Mouse (Mus musculus) midbrain, postnatal 0 days (tissue): ENCODE measurements around the gene Pcdh9. TPM values are rescaled to one million over a fixed set of nuclear protein-coding genes. Genes with fewer than 3 reads are reported as not detected.

Experiments used
- ATAC-seq: fragments of 200-750 bp; cut with Nextera tagmentation; 2 replicates; pipeline ENCODE4 v1.8.0; 2017; ENCODE audit warnings: moderate number of reproducible peaks, mild to moderate bottlenecking, moderate TSS enrichment, moderate library complexity; ENCODE audit not compliant: low FRiP score
- DNase-seq: peaks from one replicate; pipeline ENCODE4 v3.0.0-alpha.2; 2015; ENCODE audit warnings: low spot score
- H3K27ac ChIP-seq: fragments of 300-500 bp; sonication (generic); 2 replicates; pipeline ENCODE4 v1.5.1; 2014; ENCODE audit warnings: low read depth, mild to moderate bottlenecking, low read length, mixed read lengths
- H3K27me3 ChIP-seq: fragments of 300-500 bp; sonication (generic); 2 replicates; pipeline ENCODE4 v1.6.1; 2014; ENCODE audit warnings: low read length, control low read depth, mixed read lengths; ENCODE audit not compliant: insufficient read depth
- H3K36me3 ChIP-seq: fragments of 300-500 bp; sonication (generic); 2 replicates; pipeline ENCODE4 v1.6.1; 2014; ENCODE audit warnings: low read length, control low read depth, mixed read lengths; ENCODE audit not compliant: insufficient read depth
- H3K4me1 ChIP-seq: fragments of 300-500 bp; sonication (generic); 2 replicates; pipeline ENCODE4 v1.6.1; 2014; ENCODE audit warnings: mild to moderate bottlenecking, control low read depth, antibody characterized with exemption, low read length, mixed read lengths; ENCODE audit not compliant: insufficient read depth
- H3K4me2 ChIP-seq: fragments of 300-500 bp; sonication (generic); 2 replicates; pipeline ENCODE4 v1.6.1; 2014; ENCODE audit warnings: low read depth, mild to moderate bottlenecking, low read length, mixed read lengths; ENCODE audit not compliant: poor library complexity, severe bottlenecking
- H3K4me3 ChIP-seq: fragments of 300-500 bp; sonication (generic); 2 replicates; pipeline ENCODE4 v1.5.1; 2014; ENCODE audit warnings: low read depth, mild to moderate bottlenecking, low read length, moderate library complexity
- H3K9ac ChIP-seq: fragments of 300-500 bp; sonication (generic); replicated peaks from 2 replicates; pipeline ENCODE4 v1.6.1; 2014; ENCODE audit warnings: mild to moderate bottlenecking, low read length, moderate library complexity, mixed read lengths; ENCODE audit not compliant: poor library complexity, severe bottlenecking
- H3K9me3 ChIP-seq: fragments of 300-500 bp; sonication (generic); 2 replicates; pipeline ENCODE4 v1.6.1; 2016; ENCODE audit warnings: low read length, control low read depth
- CTCF ChIP-seq: IDR thresholded peaks from 2 replicates; pipeline ENCODE4 v1.5.1; 2016; ENCODE audit warnings: antibody characterized with exemption, mild to moderate bottlenecking
- WGBS: fragments of 180-500 bp; shearing (Covaris S2); extraction: QIAGEN DNeasy Blood & Tissue Kit; methylation state at CpG from one replicate; pipeline ENCODE4 v1.1.7; 2014; 5-methylcytosine and 5-hydroxymethylcytosine counted together
- polyA plus RNA-seq: library from polyadenylated mRNA; unstranded; fragments of >200 nt; fragmentation: Nextera tagmentation; extraction: Ambion mirVana; gene quantifications from 2 replicates; pipeline ENCODE4 v1.2.1, GENCODE M21; 2015
- total RNA-seq: library from RNA; depleted of rRNA; stranded (reverse); fragments of >200 nt; gene quantifications from 2 replicates; pipeline ENCODE4 v1.2.3, GENCODE M21; 2014

The Pcdh9 gene
- total and polyA plus RNA-seq, 2 experiments from 2014 or later: 149 to 164 TPM

DNA sequence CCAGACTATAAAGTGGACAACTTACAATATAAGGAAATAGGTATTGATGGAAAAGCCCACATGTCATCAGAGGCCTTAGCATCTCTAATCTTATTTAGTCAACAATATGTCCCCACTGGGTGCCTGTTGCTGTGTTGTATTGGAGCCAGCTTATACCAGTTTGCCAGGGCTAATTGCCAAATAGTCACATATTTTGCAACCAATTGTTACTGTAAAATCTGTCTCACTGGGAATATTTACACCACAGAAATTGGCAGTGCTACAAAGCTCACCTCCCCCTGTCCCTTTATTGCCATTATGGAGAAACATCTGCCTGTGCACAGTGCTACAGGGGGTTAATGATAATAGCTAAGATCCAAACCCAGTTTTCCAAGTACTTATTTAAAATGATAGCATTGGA lies 721.3 kb downstream of the Pcdh9 start:
- no peak for TF ChIP-seq CTCF
- Histone ChIP-seq H3K36me3 (no peaks in the 10 kb centered on the region), H3K4me3 (no peak overlapping the region), H3K4me1 (no peaks in the 10 kb centered on the region), H3K9ac (no peak overlapping the region), H3K27ac (no peak overlapping the region), H3K27me3 (no peaks in the 10 kb centered on the region), H3K9me3 (no peaks in the 10 kb centered on the region), H3K4me2 (no peak overlapping the region)
- DNase-seq (peak; percentile 66), ATAC-seq (no peak)

GRCm38 (mm10) chr14:93168367-93168766 lies 722.1 kb downstream of the Pcdh9 start:
- Histone ChIP-seq H3K4me2 (no peak overlapping the region), H3K4me3 (no peak overlapping the region), H3K36me3 (no peaks in the 10 kb centered on the region), H3K27ac (no peak overlapping the region), H3K4me1 (no peaks in the 10 kb centered on the region), H3K9me3 (no peaks in the 10 kb centered on the region), H3K27me3 (no peaks in the 10 kb centered on the region), H3K9ac (no peak overlapping the region)
- no peak for TF ChIP-seq CTCF
- DNase-seq: no peak
- no peak for ATAC-seq
- WGBS: 60% methylated on average over 2 of the region's 2 CpGs

GRCm38 (mm10) chr14:93143414-93143813 lies 747.1 kb downstream of the Pcdh9 start:
- no peak overlapping the region for H3K27ac ChIP-seq
- H3K9ac ChIP-seq: no peak overlapping the region
- WGBS: 87% methylated on average over 6 of the region's 6 CpGs
- no peaks in the 10 kb centered on the region for H3K4me1 ChIP-seq
- no peak for TF ChIP-seq CTCF
- no peaks in the 10 kb centered on the region for H3K27me3 ChIP-seq
- no peak overlapping the region for H3K4me2 ChIP-seq
- no peaks in the 10 kb centered on the region for H3K9me3 ChIP-seq
- H3K36me3 ChIP-seq: no peaks in the 10 kb centered on the region
- no peak for DNase-seq
- no peak overlapping the region for H3K4me3 ChIP-seq
- no peak for ATAC-seq

GRCm38 (mm10) chr14:93142076-93142475 lies 748.4 kb downstream of the Pcdh9 start:
- DNase-seq (no peak), ATAC-seq (no peak)
- no peaks in the 10 kb centered on the region for H3K27me3 ChIP-seq
- H3K27ac ChIP-seq: no peak overlapping the region
- H3K4me2 ChIP-seq: no peak overlapping the region
- H3K36me3 ChIP-seq: no peaks in the 10 kb centered on the region
- WGBS: 87% methylated on average over 4 of the region's 4 CpGs
- no peaks in the 10 kb centered on the region for H3K4me1 ChIP-seq
- no peak overlapping the region for H3K9ac ChIP-seq
- H3K4me3 ChIP-seq: no peak overlapping the region
- H3K9me3 ChIP-seq: no peaks in the 10 kb centered on the region
- no peak for TF ChIP-seq CTCF

- Histone ChIP-seq H3K4me3 (no peak overlapping the region), H3K36me3 (no peaks in the 10 kb centered on the region), H3K9ac (no peak overlapping the region), H3K4me2 (no peak overlapping the region), H3K4me1 (no peaks in the 10 kb centered on the region), H3K27ac (no peak overlapping the region), H3K9me3 (no peaks in the 10 kb centered on the region), H3K27me3 (no peaks in the 10 kb centered on the region)
- TF ChIP-seq CTCF: no peak
- 85% methylated on average over 3 of the region's 3 CpGs for WGBS
- no peak for ATAC-seq
- DNase-seq: no peak
These were observed 763.5 kb downstream of the Pcdh9 start for GRCm38 (mm10) chr14:93126993-93127392.

DNA sequence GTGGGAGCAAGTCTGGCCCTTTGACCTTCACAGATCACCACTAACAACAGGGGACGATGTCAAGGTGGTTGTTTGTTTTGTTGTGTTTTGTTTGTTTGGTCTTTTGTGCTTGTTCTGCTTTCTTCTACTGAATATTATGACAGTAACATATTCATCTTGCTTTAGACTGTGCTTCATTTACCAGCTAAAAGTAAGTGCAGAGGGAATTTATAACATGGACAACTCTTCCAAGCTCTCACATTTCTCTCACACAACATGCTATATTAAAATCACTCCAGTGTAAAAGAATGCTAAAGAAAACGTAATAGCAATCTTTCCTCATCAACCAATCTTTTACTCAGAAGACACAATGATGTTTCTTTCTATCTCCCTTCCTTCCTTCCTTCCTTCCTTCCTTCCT lies 787.7 kb downstream of the Pcdh9 start:
- H3K9ac ChIP-seq: no peak overlapping the region
- H3K4me1 ChIP-seq: no peaks in the 10 kb centered on the region
- no peak for ATAC-seq
- 79% methylated on average over 2 of the region's 2 CpGs for WGBS
- TF ChIP-seq CTCF: no peak
- no peaks in the 10 kb centered on the region for H3K27me3 ChIP-seq
- no peak overlapping the region for H3K27ac ChIP-seq
- no peaks in the 10 kb centered on the region for H3K36me3 ChIP-seq
- no peak overlapping the region for H3K4me2 ChIP-seq
- H3K9me3 ChIP-seq: no peaks in the 10 kb centered on the region
- DNase-seq: no peak
- no peak overlapping the region for H3K4me3 ChIP-seq
